Comparison of ENCODE assay signal across 9 mouse cellular contexts in genomic region chr1:161400126-161400525, GRCm38 (mm10). TPM values are rescaled to one million over a fixed set of nuclear protein-coding genes. Genes with fewer than 3 reads are reported as not detected.
A peak's percentile ranks its signal among the peaks of the same experiment; 100 is the strongest.
DNase-seq lines count a peak whose midpoint lies in the region; ATAC-seq lines count a peak whose summit lies in the region.
"Had no signal": no experiment of that assay in that cellular context is flagged by ENCODE, and none has a peak within 500 bp of the region (broad histone marks: within the 10 kb centered on the region; RNA-seq: fewer than 3 reads in every experiment).

No protein-coding gene starts in this region.

- no peaks in the 10 kb centered on the region for H3K4me1 ChIP-seq in hindbrain, embryonic 11.5 days (replicated peaks; ENCODE audit: control insufficient read depth, insufficient read depth, low read length)
- no peaks in the 10 kb centered on the region for H3K4me1 ChIP-seq in hindbrain, embryonic 13.5 days (replicated peaks)
- no peaks in the 10 kb centered on the region; the same call in 1 of the 2 replicates for H3K4me1 ChIP-seq in intestine, embryonic 15.5 days (replicated peaks)
- H3K4me1 ChIP-seq in neural tube, embryonic 12.5 days, result no peaks in the 10 kb centered on the region
- H3K4me1 ChIP-seq: neural tube, embryonic 13.5 days had no signal

- no peaks in the 10 kb centered on the region for H3K9me3 ChIP-seq in hindbrain, embryonic 11.5 days (ENCODE audit: control insufficient read depth, low read length)
- 0 out of 2 replicates have a peak, but pooled peaks cover 3% of the 10 kb centered on the region for H3K9me3 ChIP-seq in hindbrain, embryonic 13.5 days
- H3K9me3 ChIP-seq in intestine, embryonic 15.5 days, result no peaks in the 10 kb centered on the region
- no peaks in the 10 kb centered on the region for H3K9me3 ChIP-seq in neural tube, embryonic 12.5 days

- intact Hi-C loops in left cerebral cortex, postnatal 10 days (cut with DNase I), result loop anchor here (2.0 to 5.0 kb wide), 2 partner anchors 289 to 337 kb away; no protein-coding TSS in a partner anchor

- no peaks in the 10 kb centered on the region for H3K27me3 ChIP-seq in hindbrain, embryonic 11.5 days (ENCODE audit: control insufficient read depth, insufficient read depth, low read length)
- no peaks in the 10 kb centered on the region for H3K27me3 ChIP-seq in hindbrain, embryonic 13.5 days
- no peaks in the 10 kb centered on the region for H3K27me3 ChIP-seq in intestine, embryonic 15.5 days (replicated peaks)
- no peaks in the 10 kb centered on the region for H3K27me3 ChIP-seq in neural tube, embryonic 12.5 days (replicated peaks)
- H3K27me3 ChIP-seq: neural tube, embryonic 13.5 days had no signal

- DNase-seq in hindbrain, embryonic 11.5 days (ENCODE audit: low spot score), result peak; percentile 74
- DNase-seq in adrenal gland, postnatal 10 days, result peak; percentile 85
- DNase-seq in fibroblast of lung, adult 2 months (ENCODE audit: low read depth), result peak; percentile 47
- peak; percentile 35 to 68 for DNase-seq in left cerebral cortex, postnatal 10 days (ENCODE audit: extremely low spot score in 1 of 2, low spot score in 2 of 2)
- peak; percentile 61 for DNase-seq in thymus, postnatal 14 days

- no peaks in the 10 kb centered on the region for H3K36me3 ChIP-seq in hindbrain, embryonic 11.5 days (ENCODE audit: control insufficient read depth, insufficient read depth, low read length)
- no peaks in the 10 kb centered on the region for H3K36me3 ChIP-seq in hindbrain, embryonic 13.5 days
- H3K36me3 ChIP-seq in intestine, embryonic 15.5 days, result no peaks in the 10 kb centered on the region
- no peaks in the 10 kb centered on the region for H3K36me3 ChIP-seq in neural tube, embryonic 12.5 days
- H3K36me3 ChIP-seq: neural tube, embryonic 13.5 days had no signal

- 24% methylated on average over 6 of the region's 6 CpGs for WGBS in hindbrain, embryonic 11.5 days
- 23% methylated on average over 6 of the region's 6 CpGs for WGBS in hindbrain, embryonic 13.5 days
- WGBS in intestine, embryonic 15.5 days, result 25% methylated on average over 6 of the region's 6 CpGs
- WGBS in neural tube, embryonic 12.5 days, result 32% methylated on average over 6 of the region's 6 CpGs

- ATAC-seq in hindbrain, embryonic 11.5 days (ENCODE audit: low FRiP score), result peak; percentile 65; the same call in 1 of the 2 replicates
- no peak for ATAC-seq in hindbrain, embryonic 13.5 days (ENCODE audit: low FRiP score)
- ATAC-seq in intestine, embryonic 15.5 days, result peak; percentile 62; the same call in 1 of the 2 replicates
- ATAC-seq in neural tube, embryonic 12.5 days (ENCODE audit: low FRiP score, low read depth), result peak; percentile 66; the same call in 1 of the 2 replicates

- H3K9ac ChIP-seq in hindbrain, embryonic 11.5 days (ENCODE audit: low read depth, low read length), result no peak overlapping the region
- no peak overlapping the region for H3K9ac ChIP-seq in hindbrain, embryonic 13.5 days
- H3K9ac ChIP-seq in intestine, embryonic 15.5 days, result no peak overlapping the region
- no peak overlapping the region for H3K9ac ChIP-seq in neural tube, embryonic 12.5 days
- H3K9ac ChIP-seq: neural tube, embryonic 13.5 days had no signal

- H3K4me2 ChIP-seq in hindbrain, embryonic 11.5 days (replicated peaks; ENCODE audit: low read depth, low read length), result no peak overlapping the region
- H3K4me2 ChIP-seq in hindbrain, embryonic 13.5 days, result no peak overlapping the region
- H3K4me2 ChIP-seq in intestine, embryonic 15.5 days (replicated peaks), result no peak overlapping the region
- no peak overlapping the region for H3K4me2 ChIP-seq in neural tube, embryonic 12.5 days (replicated peaks)
- H3K4me2 ChIP-seq: neural tube, embryonic 13.5 days had no signal

- no peak overlapping the region for H3K27ac ChIP-seq in hindbrain, embryonic 11.5 days (ENCODE audit: low read depth, low read length)
- H3K27ac ChIP-seq in hindbrain, embryonic 13.5 days, result no peak overlapping the region
- H3K27ac ChIP-seq in intestine, embryonic 15.5 days, result no peak overlapping the region
- no peak overlapping the region for H3K27ac ChIP-seq in neural tube, embryonic 12.5 days
- H3K27ac ChIP-seq: neural tube, embryonic 13.5 days had no signal

- H3K4me3 ChIP-seq in hindbrain, embryonic 11.5 days (ENCODE audit: low read depth, low read length), result no peak overlapping the region
- no peak overlapping the region for H3K4me3 ChIP-seq in hindbrain, embryonic 13.5 days
- no peak overlapping the region for H3K4me3 ChIP-seq in intestine, embryonic 15.5 days (replicated peaks)
- H3K4me3 ChIP-seq in neural tube, embryonic 12.5 days, result no peak overlapping the region
- H3K4me3 ChIP-seq: neural tube, embryonic 13.5 days had no signal

RNA-seq across cellular contexts. Expression of gene Tnfsf4, which starts 4.9 kb away (rescaled TPM):
- not detected in 2 replicates for polyA plus RNA-seq in hindbrain, embryonic 11.5 days (2014; fragmentation: Nextera tagmentation; extraction: Ambion mirVana)
- not detected in 2 replicates for polyA plus RNA-seq in hindbrain, embryonic 13.5 days (2015; fragmentation: Nextera tagmentation; extraction: Ambion mirVana)
- total RNA-seq in adrenal gland, postnatal 10 days (2021), result not detected
- 0.09 TPM in 1 of 2 replicates, not detected in the other for polyA plus RNA-seq in intestine, embryonic 15.5 days (2015; fragmentation: Nextera tagmentation; extraction: Ambion mirVana)
- total RNA-seq in left cerebral cortex, postnatal 10 days (2021), result not detected
- 0.10 TPM in 1 of 2 replicates, not detected in the other for polyA plus RNA-seq in neural tube, embryonic 12.5 days (2016; fragmentation: Nextera tagmentation; extraction: Ambion mirVana)
- polyA plus RNA-seq: neural tube, embryonic 13.5 days had no signal
